Mouse (Mus musculus): ENCODE measurements around the gene Kyat1.

The Kyat1 gene

GRCm38 (mm10) chr2:30205629-30206357 is at the start of gene Kyat1:
Gene Kyat1, minus strand, starts transcription at chr2:30205847.
- DNase-seq: peak; percentile 100

- DNase-seq: peak; percentile 95
These were observed 48.2 kb upstream of the Kyat1 start for GRCm38 (mm10) chr2:30253809-30254208.

DNA sequence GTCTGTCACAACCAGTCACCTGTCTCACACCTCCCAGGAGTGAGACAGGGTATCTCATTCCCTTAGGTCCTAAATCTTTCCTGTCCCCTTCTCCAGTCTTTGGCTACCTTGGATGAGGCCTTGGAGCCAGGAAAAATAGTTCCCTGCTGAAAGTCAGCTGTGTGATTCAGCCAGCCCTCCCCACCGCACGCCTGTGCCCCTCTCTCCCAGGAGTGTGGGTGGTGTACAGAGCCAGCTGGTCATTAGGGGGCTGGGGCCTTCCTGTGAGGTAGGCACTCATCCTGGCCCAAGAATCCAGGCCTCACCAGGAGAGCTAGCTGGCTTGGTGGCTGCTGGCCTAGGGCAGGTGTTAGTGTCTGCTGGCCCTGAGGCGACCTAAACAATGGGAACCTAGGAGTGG is 46.9 kb upstream of the Kyat1 start:
- DNase-seq: no peak

GRCm38 (mm10) chr2:30251417-30252104 is 45.9 kb upstream of the Kyat1 start:
- DNase-seq: peak; percentile 98

GRCm38 (mm10) chr2:30250166-30251128 is 44.8 kb upstream of the Kyat1 start:
- peak; percentile 91 for DNase-seq

DNA sequence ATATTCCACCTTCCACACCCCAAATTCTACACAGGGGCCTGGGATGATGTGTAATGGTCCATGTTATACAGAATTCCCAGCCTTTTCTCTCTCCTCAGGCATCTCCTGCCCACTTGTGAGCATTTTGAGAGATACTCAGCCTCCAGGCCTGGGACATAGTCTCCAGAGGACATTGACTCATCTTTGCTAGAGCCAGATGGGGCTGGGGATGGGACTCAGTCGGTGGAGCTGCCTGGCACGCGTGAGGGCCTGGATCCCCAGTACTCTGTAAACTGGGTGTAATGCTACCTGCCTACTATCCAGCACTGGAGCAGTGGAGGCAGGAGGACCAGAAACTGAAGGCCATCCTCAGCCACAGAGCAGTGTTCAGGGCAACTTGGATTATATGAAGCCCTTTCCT is 43.5 kb upstream of the Kyat1 start:
- peak; percentile 89 for DNase-seq

DNA sequence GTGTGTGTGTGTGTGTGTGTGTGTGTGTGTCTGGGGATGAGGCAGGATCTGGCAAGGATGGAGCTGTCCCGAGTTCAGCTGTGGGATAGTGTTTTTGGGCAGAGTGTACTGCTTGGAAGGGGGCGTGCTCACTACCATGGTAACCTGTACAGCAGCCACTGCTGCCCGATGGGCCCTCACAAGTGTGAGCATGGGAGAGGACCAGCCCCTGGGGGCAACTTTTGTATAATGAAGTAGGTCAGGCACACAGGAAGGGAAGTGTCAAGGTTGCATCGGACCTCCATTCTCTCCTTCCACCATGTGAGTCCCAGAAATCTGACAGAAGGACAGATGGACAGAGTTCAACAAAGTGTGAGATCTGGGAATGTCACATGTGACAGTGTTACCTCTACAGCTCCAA is 42.0 kb upstream of the Kyat1 start:
- DNase-seq: peak; percentile 93

GRCm38 (mm10) chr2:30247036-30247435 is 41.4 kb upstream of the Kyat1 start:
- peak; percentile 84 for DNase-seq

- DNase-seq: peak; percentile 94
These were observed 39.0 kb upstream of the Kyat1 start for GRCm38 (mm10) chr2:30244595-30245178.

DNA sequence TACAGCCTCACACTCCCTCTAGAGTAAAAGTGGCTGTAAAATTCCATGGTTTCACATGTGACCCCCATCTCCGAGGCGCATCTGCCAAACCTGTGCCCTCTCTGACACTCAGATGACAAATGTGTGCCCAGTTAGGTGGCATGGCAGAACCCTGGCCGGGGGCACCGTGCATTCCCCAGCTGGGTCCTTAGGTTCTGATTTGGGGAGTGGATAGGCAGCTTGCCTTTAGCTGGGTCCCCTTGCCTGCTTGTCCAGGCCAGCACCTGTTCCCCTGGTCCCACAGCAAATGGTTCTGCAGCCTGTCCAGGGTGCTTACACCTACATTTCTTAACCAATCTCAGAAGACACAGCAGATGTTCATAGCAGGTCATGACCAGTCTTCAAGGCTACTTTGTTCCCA is 37.7 kb upstream of the Kyat1 start:
- DNase-seq: peak; percentile 95

DNA sequence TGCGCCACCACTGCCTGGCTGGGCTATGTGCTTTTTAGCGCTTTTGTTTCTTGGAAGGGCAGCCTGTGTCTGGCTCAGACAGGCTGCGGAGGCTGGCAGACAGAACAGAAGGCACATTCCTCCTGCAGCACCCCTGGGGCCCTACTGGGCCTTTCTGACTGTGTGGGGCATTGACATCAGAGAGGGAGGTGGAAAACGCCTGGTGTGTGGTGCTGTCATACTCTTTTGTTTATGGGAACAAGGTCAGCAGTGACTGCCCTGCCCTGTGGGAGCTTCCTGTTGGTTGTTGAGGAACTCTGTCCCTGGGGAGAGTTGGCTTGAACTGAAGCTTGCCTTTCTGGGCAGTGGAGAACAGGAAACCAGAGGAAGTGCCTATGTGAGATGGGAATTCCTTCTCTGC is 36.9 kb upstream of the Kyat1 start:
- DNase-seq: peak; percentile 100

GRCm38 (mm10) chr2:30240267-30240666 is 34.6 kb upstream of the Kyat1 start, which contains the start of gene Gm28035:
Gene Gm28035, plus strand, starts transcription at chr2:30240567.
- DNase-seq: peak; percentile 88

GRCm38 (mm10) chr2:30239777-30240176 is 34.1 kb upstream of the Kyat1 start:
- peak; percentile 99 for DNase-seq

GRCm38 (mm10) chr2:30238906-30239465 is 33.3 kb upstream of the Kyat1 start:
- DNase-seq: peak; percentile 94

DNA sequence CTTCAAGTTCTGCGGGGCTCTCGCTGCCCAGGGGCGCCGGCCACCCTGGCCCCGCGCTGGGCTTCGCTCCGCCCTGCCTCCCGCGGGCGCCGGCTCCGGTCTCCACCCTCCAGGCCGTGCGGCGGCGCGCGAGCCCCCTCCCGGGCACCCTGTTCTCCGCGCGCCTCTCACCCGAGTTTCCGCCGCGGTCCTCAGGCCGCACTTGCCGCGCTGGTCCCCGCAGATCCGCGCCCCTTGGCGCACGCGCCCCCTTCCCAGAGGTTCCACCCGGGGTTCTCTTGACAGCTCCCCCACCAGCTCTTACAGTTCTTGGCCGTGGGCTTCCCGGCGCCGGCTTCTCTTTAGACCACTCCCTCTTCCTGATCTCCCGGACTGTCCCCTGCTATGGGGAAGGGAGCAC is 32.2 kb upstream of the Kyat1 start:
- DNase-seq: no peak

DNA sequence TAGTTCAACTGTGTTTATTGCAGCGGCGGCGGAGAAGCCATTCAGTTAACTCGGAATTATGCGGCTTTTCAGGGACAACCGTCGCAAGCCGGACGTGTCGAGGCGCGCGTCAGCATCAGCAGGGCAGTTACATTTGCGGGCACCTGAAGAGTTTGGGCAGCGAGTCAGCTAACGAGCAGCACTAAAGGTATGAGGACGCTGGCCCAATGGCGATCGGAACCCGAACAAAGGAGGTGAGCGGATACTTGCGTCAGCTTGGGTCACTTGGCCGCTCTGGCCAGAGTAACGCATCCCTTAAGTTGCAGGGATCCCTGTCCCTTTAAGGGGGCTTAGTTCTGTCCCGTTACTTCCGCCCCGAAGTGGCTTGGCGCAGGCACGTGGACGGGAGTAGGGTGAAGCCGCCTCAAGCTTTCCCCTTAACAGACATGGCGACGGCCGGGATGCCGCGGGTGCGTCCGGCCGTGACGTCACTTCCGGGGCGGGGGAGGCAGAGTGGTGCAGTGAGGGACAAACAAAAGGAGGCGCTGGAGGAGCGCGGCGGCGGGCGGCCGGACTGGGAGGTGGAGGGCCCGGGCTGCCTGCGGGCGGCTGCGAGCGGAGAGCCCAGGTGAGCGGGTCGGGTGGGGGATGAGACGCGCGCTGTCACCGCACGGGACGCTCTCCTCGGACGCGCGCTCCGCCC is 31.7 kb upstream of the Kyat1 start, which contains the start of gene Lrrc8a:
Lrrc8a (plus strand) TSS at position 517 of the 682 bp plus-strand sequence.
- peak; percentile 100 for DNase-seq

- peak; percentile 93 for DNase-seq
These were observed 31.0 kb upstream of the Kyat1 start for GRCm38 (mm10) chr2:30236426-30237198.

- peak; percentile 90 for DNase-seq
These were observed 29.9 kb upstream of the Kyat1 start for GRCm38 (mm10) chr2:30235593-30235992.

DNA sequence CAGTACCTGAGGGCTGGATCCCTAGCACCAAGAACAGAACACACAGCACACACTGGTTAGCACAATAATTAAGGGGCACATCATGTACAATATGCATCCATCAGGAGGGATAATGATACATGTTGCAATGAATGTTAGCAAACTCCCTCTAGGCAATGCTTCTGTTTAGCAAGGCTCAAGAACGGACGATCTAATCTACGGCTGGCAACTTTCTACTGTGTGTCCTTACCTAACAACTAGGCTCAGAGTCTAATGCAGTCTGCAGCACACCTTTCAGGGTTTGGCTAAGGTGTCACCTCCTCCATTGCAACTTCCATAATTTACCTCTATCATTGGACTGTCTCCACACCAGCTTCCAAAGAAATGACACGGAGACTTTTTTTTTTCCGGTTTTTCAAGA is 10.6 kb upstream of the Kyat1 start:
- peak; percentile 74 for DNase-seq

DNA sequence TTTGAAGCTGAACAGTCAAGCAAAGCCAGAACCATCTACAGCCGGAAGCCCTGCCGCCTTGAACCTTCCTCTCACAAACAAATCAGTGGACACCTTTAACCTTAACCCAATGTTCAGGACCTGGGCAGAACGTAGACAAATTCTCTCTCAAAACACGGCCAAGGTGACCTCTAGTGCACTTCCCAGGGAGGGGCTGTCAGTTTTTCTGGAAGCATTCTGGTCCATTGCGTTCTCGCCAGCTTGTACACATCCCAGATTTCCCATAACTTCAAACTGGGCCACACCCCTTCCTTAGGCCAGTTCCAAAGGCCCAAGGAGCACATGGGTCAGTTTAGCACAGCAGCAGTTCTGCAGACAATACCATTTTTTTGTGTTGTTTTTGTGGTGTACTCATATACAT is 9.8 kb upstream of the Kyat1 start:
- DNase-seq: peak; percentile 97

DNA sequence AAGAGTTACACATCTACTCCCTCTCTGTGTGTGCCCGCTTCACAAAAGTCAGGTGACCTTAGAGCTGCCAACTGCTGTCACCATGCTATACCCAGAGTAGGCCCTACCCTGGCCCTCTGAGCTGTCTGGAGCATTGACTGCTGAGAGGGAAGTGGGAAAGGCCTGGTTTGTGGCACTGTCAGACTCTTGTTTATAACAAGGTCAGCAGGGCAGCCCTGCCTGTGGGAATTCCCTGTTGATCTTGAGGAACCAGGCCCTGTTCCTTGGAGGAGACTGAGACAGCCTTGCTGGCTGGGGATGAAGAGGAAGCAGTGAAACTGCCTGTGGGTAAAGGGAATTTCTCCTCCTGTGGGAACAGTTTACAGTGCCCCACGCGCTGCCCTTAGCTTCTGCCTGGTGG is 9.1 kb upstream of the Kyat1 start:
- DNase-seq: peak; percentile 95

Data from heart, adult 11 months (tissue).